Mouse (Mus musculus) limb, embryonic 13.5 days (tissue): Measurements from ENCODE around the gene Gm10128. TPM values are rescaled to one million over a fixed set of nuclear protein-coding genes. Genes with fewer than 3 reads are reported as not detected.
"Not testable (repeated sequence)": the region's sequence is repeated elsewhere in the genome, so short reads cannot be mapped to it uniquely, and the experiment has no call there.

Experiments
- ATAC-seq: fragments of 200-750 bp; cut with Nextera tagmentation; 2 replicates; pipeline ENCODE4 v1.8.0; 2017; ENCODE audit warnings: low read depth, moderate number of reproducible peaks, moderate TSS enrichment; ENCODE audit not compliant: low FRiP score
- H3K27ac ChIP-seq: fragments of 300-500 bp; sonication (generic); 2 replicates; pipeline ENCODE4 v1.5.1; 2015; ENCODE audit warnings: inconsistent platforms, mild to moderate bottlenecking, moderate library complexity
- H3K27me3 ChIP-seq: fragments of 300-500 bp; sonication (generic); 2 replicates; pipeline ENCODE4 v1.6.1; 2015; ENCODE audit warnings: mild to moderate bottlenecking, inconsistent platforms
- H3K36me3 ChIP-seq: fragments of 300-500 bp; sonication (generic); 2 replicates; pipeline ENCODE4 v1.6.1; 2015; ENCODE audit warnings: inconsistent platforms, mild to moderate bottlenecking, moderate library complexity
- H3K4me1 ChIP-seq: fragments of 300-500 bp; sonication (generic); 2 replicates; pipeline ENCODE4 v1.6.1; 2015; ENCODE audit warnings: inconsistent platforms
- H3K4me2 ChIP-seq: fragments of 300-500 bp; sonication (generic); replicated peaks from 2 replicates; pipeline ENCODE4 v1.6.1; 2015; ENCODE audit warnings: inconsistent platforms, mild to moderate bottlenecking, moderate library complexity
- H3K4me3 ChIP-seq: fragments of 300-500 bp; sonication (generic); 2 replicates; pipeline ENCODE4 v1.5.1; 2015; ENCODE audit warnings: moderate library complexity, mild to moderate bottlenecking, inconsistent platforms
- H3K9ac ChIP-seq: fragments of 300-500 bp; sonication (generic); 2 replicates; pipeline ENCODE4 v1.6.1; 2015; ENCODE audit warnings: mild to moderate bottlenecking, inconsistent platforms
- H3K9me3 ChIP-seq: fragments of 300-500 bp; sonication (generic); 2 replicates; pipeline ENCODE4 v1.6.1; 2016; ENCODE audit warnings: inconsistent platforms
- WGBS: fragments of 180-500 bp; shearing (Covaris S2); methylation state at CpG from one replicate; pipeline ENCODE4 v1.1.7; 2015; 5-methylcytosine and 5-hydroxymethylcytosine counted together
- polyA plus RNA-seq: library from polyadenylated mRNA; unstranded; fragments of >200 nt; fragmentation: Nextera tagmentation; extraction: Ambion mirVana; gene quantifications from 2 replicates; pipeline ENCODE4 v1.2.1, GENCODE M21; 2015

The Gm10128 gene
- not detected in 2 replicates for polyA plus RNA-seq

DNA sequence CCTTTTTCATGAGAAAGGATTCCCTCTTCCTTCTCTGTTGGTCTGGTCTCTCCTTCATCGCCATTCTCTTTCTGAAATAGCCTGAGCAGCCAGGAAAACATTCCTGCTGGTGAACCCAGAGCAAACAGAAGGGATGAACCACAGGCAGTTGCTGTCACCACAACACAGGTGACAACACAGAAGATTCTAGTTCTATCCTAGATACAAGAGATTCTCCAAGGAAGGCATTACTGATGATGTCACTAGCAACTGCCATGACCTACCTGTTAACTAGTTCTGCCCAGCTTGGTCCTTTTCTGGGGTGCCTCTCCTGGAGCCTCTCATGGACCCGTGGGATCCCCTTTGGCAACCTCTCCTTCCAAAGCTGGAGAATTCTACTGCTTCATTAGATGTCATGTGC, at the start of gene Gm10128:
Gene Gm10128, minus strand, starts transcription at position 101 of the 400 bp plus-strand sequence.
- H3K4me1 ChIP-seq, H3K27ac ChIP-seq, H3K36me3 ChIP-seq, H3K4me2 ChIP-seq, H3K9ac ChIP-seq, H3K27me3 ChIP-seq, H3K9me3 ChIP-seq, ATAC-seq, H3K4me3 ChIP-seq: not testable (repeated sequence)
- no CpG with 5 or more reads among the region's 2 CpGs for WGBS

DNA sequence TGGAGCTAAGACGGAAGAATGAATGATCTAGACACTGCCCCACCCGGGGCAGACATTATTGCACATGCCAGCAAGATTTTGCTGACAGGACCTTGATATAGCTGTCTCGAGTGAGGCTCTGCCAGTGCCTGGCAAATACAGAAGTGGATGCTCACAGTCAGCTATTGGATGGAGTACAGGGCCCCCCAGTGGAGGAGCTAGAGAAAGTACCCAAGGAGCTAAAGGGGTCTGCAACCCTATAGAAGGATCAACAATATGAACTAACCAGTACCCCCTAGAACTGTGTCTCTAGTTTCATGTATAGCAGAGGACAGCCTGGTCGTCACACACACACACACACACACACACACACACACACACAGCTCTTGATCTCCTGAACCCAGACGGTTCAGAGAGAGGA, 37.4 kb upstream of the Gm10128 start:
- H3K9me3 ChIP-seq, ATAC-seq, H3K36me3 ChIP-seq, H3K4me2 ChIP-seq, H3K4me3 ChIP-seq, H3K27ac ChIP-seq, H3K4me1 ChIP-seq, H3K9ac ChIP-seq, H3K27me3 ChIP-seq: not testable (repeated sequence)
- 71% methylated on average over 5 of the region's 5 CpGs for WGBS

DNA sequence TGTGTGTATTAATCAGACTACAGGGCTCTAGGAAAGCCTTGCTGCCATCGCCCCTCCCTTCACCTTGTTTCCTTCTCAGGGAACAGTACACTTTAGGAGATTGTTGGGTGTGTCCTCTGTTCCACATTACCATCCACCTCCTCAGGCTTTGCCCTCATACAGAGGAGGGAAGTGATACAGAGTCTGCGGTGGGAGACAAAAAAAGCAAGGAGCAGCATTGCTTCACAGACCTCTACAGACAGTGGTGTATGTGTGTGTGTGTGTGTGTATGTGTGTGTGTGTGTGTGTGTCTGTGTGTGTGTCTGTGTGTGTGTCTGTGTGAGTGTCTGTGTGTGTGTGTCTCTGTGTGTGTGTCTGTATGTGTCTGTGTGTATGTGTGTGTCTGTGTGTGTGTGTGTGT, 18.7 kb upstream of the Gm10128 start:
- not testable (repeated sequence) for ATAC-seq, H3K27ac ChIP-seq, H3K4me2 ChIP-seq, H3K4me1 ChIP-seq, H3K9ac ChIP-seq, H3K4me3 ChIP-seq, H3K27me3 ChIP-seq, H3K9me3 ChIP-seq, H3K36me3 ChIP-seq
- WGBS, result 86% methylated on average over 2 of the region's 2 CpGs

GRCm38 (mm10) chr14:7658101-7659074, 14.6 kb upstream of the Gm10128 start:
- ATAC-seq, H3K27me3 ChIP-seq, H3K4me1 ChIP-seq, H3K9me3 ChIP-seq, H3K36me3 ChIP-seq, H3K27ac ChIP-seq: not testable (repeated sequence)
- Histone ChIP-seq H3K4me3 (peak overlapping the region; percentile 42), H3K9ac (peak overlapping the region; percentile 50; the same call in 1 of the 2 replicates), H3K4me2 (peak overlapping the region; percentile 67)
- WGBS, result under 1% methylated on average over 33 of the region's 76 CpGs

DNA sequence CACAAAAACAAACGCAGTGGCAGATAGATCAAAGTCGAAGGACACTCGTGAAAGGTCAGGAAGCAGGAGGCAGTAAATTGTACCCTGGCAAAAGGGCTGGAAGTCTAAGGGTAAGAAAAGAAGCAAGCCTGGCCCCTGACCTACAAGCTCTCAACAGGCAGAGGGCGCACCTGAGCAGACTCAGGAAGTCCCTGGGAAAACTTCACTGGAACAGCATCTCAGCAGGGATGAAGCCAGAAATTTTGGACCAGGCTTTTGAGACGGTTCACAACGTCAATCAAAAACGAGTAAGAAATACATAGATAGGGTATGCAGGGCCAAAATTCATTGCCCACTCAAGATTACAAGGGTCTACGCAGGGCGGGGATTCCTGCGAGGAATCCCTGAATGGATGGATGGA, 13.7 kb upstream of the Gm10128 start:
- H3K27ac ChIP-seq, H3K4me1 ChIP-seq, H3K36me3 ChIP-seq, H3K9ac ChIP-seq, H3K9me3 ChIP-seq, H3K27me3 ChIP-seq, ATAC-seq: not testable (repeated sequence)
- Histone ChIP-seq H3K4me2 (peak overlapping the region; percentile 67), H3K4me3 (0 out of 2 replicates have a peak overlapping the region, but pooled peaks have one; percentile 42)
- 0% methylated on average over 7 of the region's 10 CpGs for WGBS

GRCm38 (mm10) chr14:7595492-7595891, 48.3 kb downstream of the Gm10128 start, which contains the start of gene Gm10338:
Gene Gm10338, minus strand, starts transcription at chr14:7595592.
- H3K4me2 ChIP-seq, H3K36me3 ChIP-seq, H3K27ac ChIP-seq, H3K9me3 ChIP-seq, H3K9ac ChIP-seq, ATAC-seq, H3K4me1 ChIP-seq, H3K27me3 ChIP-seq, H3K4me3 ChIP-seq: not testable (repeated sequence)
- no CpG with 5 or more reads among the region's 2 CpGs for WGBS

Other genes with a start within 250 kb of the Gm10128 start
- gene Gm3755, start 193.1 kb downstream of the Gm10128 start, polyA plus RNA-seq, result not detected in 2 replicates
- gene Gm3752, start 160.2 kb downstream of the Gm10128 start, polyA plus RNA-seq, result 0.39 and 0.88 TPM in 2 replicates
- gene Gm3558, start 75.4 kb downstream of the Gm10128 start, polyA plus RNA-seq, result 0.36 and 0.70 TPM in 2 replicates
- not detected in 2 replicates for gene Gm10338, start 48.4 kb downstream of the Gm10128 start, polyA plus RNA-seq
- not detected in 2 replicates for gene Gm26661, start 147.6 kb upstream of the Gm10128 start, polyA plus RNA-seq
- gene Flnb, start 174.0 kb upstream of the Gm10128 start, polyA plus RNA-seq, result 44.2 and 45.3 TPM in 2 replicates